ENCODE assay signal across 9 mouse cellular contexts in the genomic region with DNA sequence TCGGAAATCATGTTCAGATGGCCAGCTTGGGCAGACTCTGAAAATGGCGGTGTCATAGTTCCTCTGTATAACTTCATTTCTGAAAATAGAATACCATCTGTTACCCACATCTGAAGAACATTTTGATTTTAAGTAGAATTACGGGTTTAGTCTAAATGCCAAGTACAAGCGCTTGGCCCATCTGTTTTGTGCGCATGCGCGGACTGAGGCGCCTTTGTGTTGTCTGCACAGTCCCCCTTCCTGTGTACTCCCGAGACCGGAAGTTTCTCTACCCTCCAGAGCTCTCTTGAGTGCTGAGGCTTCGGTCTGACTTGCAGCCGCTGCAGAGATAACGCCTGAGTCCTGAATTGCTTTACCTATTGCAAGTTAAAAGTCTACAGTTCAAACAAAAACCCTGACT. TPM values are rescaled to one million over a fixed set of nuclear protein-coding genes. Genes with fewer than 3 reads are reported as not detected.
DNase-seq lines count a peak whose midpoint lies in the region; ATAC-seq lines count a peak whose summit lies in the region.
"Had no signal": no experiment of that assay in that cellular context is flagged by ENCODE, and none has a peak within 500 bp of the region (broad histone marks: within the 10 kb centered on the region; RNA-seq: fewer than 3 reads in every experiment).

No protein-coding gene starts in this region.

- no peaks in the 10 kb centered on the region for H3K27me3 ChIP-seq in kidney, embryonic 15.5 days
- H3K27me3 ChIP-seq: neural tube, embryonic 13.5 days had no signal

- H3K4me2 ChIP-seq in kidney, embryonic 15.5 days = no peak overlapping the region
- H3K4me2 ChIP-seq: neural tube, embryonic 13.5 days had no signal

- peaks cover 18% of the 10 kb centered on the region for H3K9me3 ChIP-seq in kidney, embryonic 15.5 days (replicated peaks)

- no peak overlapping the region for H3K4me3 ChIP-seq in kidney, embryonic 15.5 days (replicated peaks)
- H3K4me3 ChIP-seq: neural tube, embryonic 13.5 days had no signal

- H3K36me3 ChIP-seq in kidney, embryonic 15.5 days = peaks cover 61% of the 10 kb centered on the region

- no peak overlapping the region for H3K27ac ChIP-seq in kidney, embryonic 15.5 days
- H3K27ac ChIP-seq: neural tube, embryonic 13.5 days had no signal

- peaks cover 7% of the 10 kb centered on the region for H3K4me1 ChIP-seq in kidney, embryonic 15.5 days

- DNase-seq in lung, postnatal 14 days = peak; percentile 18
- DNase-seq in lung, postnatal 10 days = no peak
- peak; percentile 77 to 80 for DNase-seq in cerebellum, adult 18-20 months
- DNase-seq in layer of hippocampus, postnatal 10 days (ENCODE audit: low spot score in 2 of 2) = peak; percentile 59 to 70
- peak; percentile 74 for DNase-seq in testis, postnatal 14 days (ENCODE audit: low spot score)
- no peak for DNase-seq in kidney, adult 18-20 months

- ATAC-seq in kidney, embryonic 15.5 days (replicated peaks; ENCODE audit: low FRiP score) = no peak

- WGBS in kidney, embryonic 15.5 days = 94% methylated on average over 13 of the region's 13 CpGs

- H3K9ac ChIP-seq in kidney, embryonic 15.5 days = no peak overlapping the region
- H3K9ac ChIP-seq: neural tube, embryonic 13.5 days had no signal

RNA-seq across cellular contexts. Expression of a gene that starts 4.7 kb away (rescaled TPM):
- 10 to 100 TPM; 54.7 to 62.8 TPM for total RNA-seq in layer of hippocampus, postnatal 10 days (2021)
- polyA plus RNA-seq in kidney, embryonic 15.5 days (2015; fragmentation: Nextera tagmentation; extraction: Ambion mirVana) = 109 and 114 TPM in 2 replicates

RNA-seq across cellular contexts. Expression of a gene that starts 9.0 kb away (rescaled TPM):
- total RNA-seq in layer of hippocampus, postnatal 10 days (2021) = 10 to 100 TPM; 10.3 to 13.1 TPM
- polyA plus RNA-seq in kidney, embryonic 15.5 days (2015; fragmentation: Nextera tagmentation; extraction: Ambion mirVana) = 12.2 and 15.9 TPM in 2 replicates

RNA-seq across cellular contexts. Expression of a gene that starts 9.1 kb away (rescaled TPM):
- total RNA-seq in layer of hippocampus, postnatal 10 days (2021) = 1 to 10 TPM in 1 of 2 experiments, not detected in 1; 2.2 TPM
- polyA plus RNA-seq in kidney, embryonic 15.5 days (2015; fragmentation: Nextera tagmentation; extraction: Ambion mirVana) = 1.1 and 2.4 TPM in 2 replicates
- total RNA-seq: common myeloid progenitor, adult 5-6 weeks had no signal

RNA-seq across cellular contexts. Expression of a gene that starts 22.4 kb away (rescaled TPM):
- 10 to 100 TPM; 28.0 to 32.8 TPM for total RNA-seq in layer of hippocampus, postnatal 10 days (2021)
- polyA plus RNA-seq in kidney, embryonic 15.5 days (2015; fragmentation: Nextera tagmentation; extraction: Ambion mirVana) = 8.6 and 8.7 TPM in 2 replicates

RNA-seq across cellular contexts. Expression of a gene that starts 26.6 kb away (rescaled TPM):
- 1 to 10 TPM; 3.2 to 4.1 TPM for total RNA-seq in layer of hippocampus, postnatal 10 days (2021)
- 3.9 and 5.5 TPM in 2 replicates for polyA plus RNA-seq in kidney, embryonic 15.5 days (2015; fragmentation: Nextera tagmentation; extraction: Ambion mirVana)

Comparison
In these comparisons a context has a peak if more than half of its experiments do, and no peak if none do; other contexts are left out.
1. DNase-seq: peak in lung, postnatal 14 days (single experiment), cerebellum, adult 18-20 months (2 of 2), layer of hippocampus, postnatal 10 days (2 of 2) and testis, postnatal 14 days (single experiment); none in lung, postnatal 10 days (single experiment) and kidney, adult 18-20 months (single experiment).